ENCODE assay signal across 8 mouse cellular contexts in genomic region chr5:41843419-41844146, GRCm38 (mm10). TPM values are rescaled to one million over a fixed set of nuclear protein-coding genes. Genes with fewer than 3 reads are reported as not detected.
DNase-seq lines count a peak whose midpoint lies in the region; ATAC-seq and TF ChIP-seq lines count a peak whose summit lies in the region.

No protein-coding gene starts in this region.

- 1% methylated on average over 44 of the region's 46 CpGs for WGBS in spleen, adult 2 months
- WGBS in forebrain, postnatal 0 days: 1% methylated on average over 46 of the region's 46 CpGs
- whole genome bisulfite sequencing in liver, embryonic 16.5 days (ENCODE audit: insufficient replicate concordance): under 1% methylated on average over 33 of the region's 46 CpGs

- no peaks in the 10 kb centered on the region for H3K27me3 ChIP-seq in spleen, adult 2 months (ENCODE audit: control insufficient read depth, insufficient read depth, low read length)
- H3K27me3 ChIP-seq in forebrain, postnatal 0 days (ENCODE audit: insufficient read depth, low read length): no peaks in the 10 kb centered on the region
- no peaks in the 10 kb centered on the region for H3K27me3 ChIP-seq in liver, embryonic 16.5 days (ENCODE audit: control insufficient read depth, insufficient read depth, low read depth, low read length)

- peak overlapping the region; percentile 89 for H3K9ac ChIP-seq in forebrain, postnatal 0 days
- H3K9ac ChIP-seq in liver, embryonic 16.5 days (ENCODE audit: low read depth, low read length): peak overlapping the region; percentile 86

- no peak for TF ChIP-seq CTCF in spleen, adult 2 months (IDR thresholded peaks at IDR 0.05; ENCODE audit: extremely low read depth, insufficient read depth, insufficient read length, insufficient replicate concordance)
- no peak for TF ChIP-seq CTCF in forebrain, postnatal 0 days (IDR thresholded peaks at IDR 0.05; ENCODE audit: low read depth)

- DNase-seq in cerebellum, adult 8-10 months: peak; percentile 8
- no peak for DNase-seq in cerebellum, postnatal 36 days
- DNase-seq in spleen, adult 2 months (ENCODE audit: low read depth in 1 of 2, low spot score in 2 of 2): no peak
- no peak for DNase-seq in spleen, postnatal 36 days (ENCODE audit: low spot score in 2 of 2)
- DNase-seq in forebrain, postnatal 0 days: peak; percentile 4
- DNase-seq in right cerebral cortex, postnatal 4 days: no peak

- no peaks in the 10 kb centered on the region for H3K36me3 ChIP-seq in spleen, adult 2 months (ENCODE audit: control insufficient read depth, insufficient read depth, low read length)
- H3K36me3 ChIP-seq in forebrain, postnatal 0 days (ENCODE audit: insufficient read depth): no peaks in the 10 kb centered on the region
- no peaks in the 10 kb centered on the region for H3K36me3 ChIP-seq in liver, embryonic 16.5 days (ENCODE audit: control insufficient read depth, insufficient read depth)

- peak overlapping the region; percentile 57 for H3K27ac ChIP-seq in spleen, adult 2 months (ENCODE audit: insufficient read depth, low read length)
- peak overlapping the region; percentile 73 for H3K27ac ChIP-seq in forebrain, postnatal 0 days (ENCODE audit: low read depth, low read length)
- peak overlapping the region; percentile 82 for H3K27ac ChIP-seq in liver, embryonic 16.5 days (ENCODE audit: low read length)

- peak overlapping the region; percentile 86 for H3K4me3 ChIP-seq in spleen, adult 2 months (ENCODE audit: extremely low read depth, insufficient read depth, insufficient read length)
- peak overlapping the region; percentile 91 for H3K4me3 ChIP-seq in forebrain, postnatal 0 days (ENCODE audit: low read depth, low read length)
- peak overlapping the region; percentile 82 for H3K4me3 ChIP-seq in liver, embryonic 16.5 days (ENCODE audit: low read depth, low read length)

- TF ChIP-seq POLR2A in spleen, adult 2 months (IDR thresholded peaks at IDR 0.05; ENCODE audit: low read depth, low read length): no peak

- H3K4me2 ChIP-seq in forebrain, postnatal 0 days (ENCODE audit: low read depth): peak overlapping the region; percentile 86
- H3K4me2 ChIP-seq in liver, embryonic 16.5 days (ENCODE audit: low read depth, low read length): peak overlapping the region; percentile 94

- peak; percentile 68 for ATAC-seq in forebrain, postnatal 0 days
- no peak for ATAC-seq in liver, embryonic 16.5 days (ENCODE audit: low read depth)
- no peak for ATAC-seq in monocyte, adult 5-6 weeks (replicated peaks; ENCODE audit: insufficient number of reproducible peaks, low FRiP score, low TSS enrichment, poor library complexity, severe bottlenecking)

- no peaks in the 10 kb centered on the region for H3K9me3 ChIP-seq in forebrain, postnatal 0 days (ENCODE audit: low read length)
- H3K9me3 ChIP-seq in liver, embryonic 16.5 days (replicated peaks; ENCODE audit: control insufficient read depth, low read length): no peaks in the 10 kb centered on the region

- H3K4me1 ChIP-seq in spleen, adult 2 months (ENCODE audit: control insufficient read depth, insufficient read depth, insufficient read length): peaks cover 8% of the 10 kb centered on the region; the same call in 1 of the 2 replicates
- peaks cover 15% of the 10 kb centered on the region for H3K4me1 ChIP-seq in forebrain, postnatal 0 days (ENCODE audit: insufficient read depth)
- peaks cover 18% of the 10 kb centered on the region for H3K4me1 ChIP-seq in liver, embryonic 16.5 days (ENCODE audit: control insufficient read depth, low read depth, low read length)

RNA-seq across cellular contexts. Expression of gene Bod1l, which starts 0.5 kb away (rescaled TPM):
- polyA plus RNA-seq in spleen, adult 2 months (2012; rRNA removed): 3.3 and 5.9 TPM in 2 replicates
- total RNA-seq in forebrain, postnatal 0 days (2014; rRNA removed): 16.5 and 23.5 TPM in 2 replicates
- 13.2 and 24.5 TPM in 2 replicates for polyA plus RNA-seq in forebrain, postnatal 0 days (2015; fragmentation: Nextera tagmentation; extraction: Ambion mirVana)
- polyA plus RNA-seq in liver, embryonic 16.5 days (2015; fragmentation: Nextera tagmentation; extraction: Ambion mirVana): 7.1 and 7.7 TPM in 2 replicates
- total RNA-seq in monocyte, adult 5-6 weeks (2017): 40.3 to 68.9 TPM (median 52.9 TPM) in 3 replicates

Comparison
In these comparisons a context has a peak if more than half of its experiments do, and no peak if none do; other contexts are left out.
1. DNase-seq: peak in cerebellum, adult 8-10 months (single experiment) and forebrain, postnatal 0 days (single experiment); none in cerebellum, postnatal 36 days (0 of 2), spleen, adult 2 months (0 of 2), spleen, postnatal 36 days (0 of 2) and right cerebral cortex, postnatal 4 days (single experiment).
2. Peak in every context shown above with its lines, with median percentiles within 50 percentile points of each other: H3K27ac ChIP-seq and H3K4me3 ChIP-seq.